Mouse (Mus musculus): ENCODE data around the gene Fam204a. TPM values are rescaled to one million over a fixed set of nuclear protein-coding genes. Genes with fewer than 3 reads are reported as not detected.

Gene Fam204a
- total RNA-seq (2021) = 10 to 100 TPM; 26.3 to 30.2 TPM
- long read RNA-seq, experiment 1, transcript Fam204a-201 (8 exons, 2,035 nt) = major isoform, 5 of 32 reads
- long read RNA-seq, experiment 1, partial matches to known transcripts = 0 of 32 reads
- long read RNA-seq, experiment 1, other reads (novel, unspliced or antisense) = 25 of 32 reads
- long read RNA-seq, experiment 2, transcript Fam204a-201 (8 exons, 2,035 nt) = major isoform, 9 of 39 reads
- long read RNA-seq, experiment 2, partial matches to known transcripts = 0 of 39 reads
- long read RNA-seq, experiment 2, other reads (novel, unspliced or antisense) = 25 of 39 reads

DNA sequence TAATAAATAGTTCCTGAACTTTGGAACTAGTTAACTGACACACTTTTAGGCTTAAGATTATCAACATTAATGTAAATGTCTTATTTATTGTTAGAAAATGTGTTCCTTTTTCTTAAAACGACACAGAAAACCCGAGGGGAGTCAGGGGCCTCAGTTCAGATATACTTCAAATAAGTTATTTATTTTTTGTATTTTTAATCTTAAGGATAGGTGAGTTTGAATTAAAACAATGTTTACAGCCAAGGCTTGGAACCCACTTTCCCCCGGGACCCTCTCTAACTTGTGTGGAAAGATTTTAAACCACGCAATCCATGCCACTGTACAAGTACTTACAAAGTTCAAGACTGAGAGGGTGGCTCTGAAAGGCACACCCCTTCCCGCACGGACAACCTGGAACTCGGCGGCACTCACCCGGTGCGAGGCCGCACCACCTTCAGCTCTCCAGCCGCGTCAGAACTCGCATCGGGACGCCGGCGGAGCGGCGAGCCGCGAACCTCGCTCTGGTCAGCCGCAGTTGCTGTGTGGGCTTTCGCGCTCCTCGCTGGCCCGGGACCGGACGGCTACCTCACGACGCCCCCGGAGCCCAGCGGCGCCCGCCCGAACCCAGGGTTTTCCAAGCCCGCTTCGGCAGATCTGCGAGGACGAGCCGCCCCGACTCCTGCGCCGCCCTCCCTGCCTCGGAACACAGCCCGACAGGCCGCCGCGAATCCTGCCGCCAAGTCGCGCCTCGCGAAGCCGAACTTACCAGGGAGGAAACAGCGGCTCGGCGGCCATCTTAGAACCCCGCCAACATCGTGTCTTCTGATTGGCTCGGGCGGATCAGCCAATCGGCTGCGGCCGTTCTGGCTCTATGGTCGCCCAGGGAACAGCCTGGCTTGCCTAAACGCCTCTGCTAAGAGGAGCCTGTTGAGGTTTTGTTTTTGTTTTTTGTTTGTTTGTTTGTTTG, at the start of gene Fam204a:
Gene Fam204a (minus strand): TSS at position 803 of the 946 bp plus-strand sequence.
- intact Hi-C loops (cut with DNase I) = no loop called here
- peak; percentile 92 to 96 for DNase-seq

GRCm38 (mm10) chr19:60265789-60266188, 39.3 kb upstream of the Fam204a start:
- no peak for DNase-seq
- intact Hi-C loops (cut with DNase I) = no loop called here

DNA sequence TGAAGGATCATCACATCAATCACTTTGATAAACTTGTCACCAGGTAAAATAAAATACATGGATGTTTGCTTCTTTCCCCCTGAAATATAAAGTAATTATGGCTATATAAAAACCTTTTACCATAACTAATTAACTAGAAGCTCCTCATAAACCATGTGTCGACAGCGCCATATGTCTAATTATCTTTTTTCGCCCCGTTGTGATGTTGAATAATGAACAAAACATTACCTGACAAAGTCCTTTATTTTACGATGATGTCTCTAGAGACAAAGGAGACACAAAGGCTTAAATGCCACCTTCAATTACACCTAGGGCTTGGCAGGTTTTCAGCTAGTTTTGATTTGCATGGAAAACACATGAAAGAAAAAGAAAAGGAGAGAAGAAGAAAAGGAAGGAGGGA, 34.2 kb upstream of the Fam204a start:
- no peak for DNase-seq
- intact Hi-C loops (cut with DNase I) = no loop called here

DNA sequence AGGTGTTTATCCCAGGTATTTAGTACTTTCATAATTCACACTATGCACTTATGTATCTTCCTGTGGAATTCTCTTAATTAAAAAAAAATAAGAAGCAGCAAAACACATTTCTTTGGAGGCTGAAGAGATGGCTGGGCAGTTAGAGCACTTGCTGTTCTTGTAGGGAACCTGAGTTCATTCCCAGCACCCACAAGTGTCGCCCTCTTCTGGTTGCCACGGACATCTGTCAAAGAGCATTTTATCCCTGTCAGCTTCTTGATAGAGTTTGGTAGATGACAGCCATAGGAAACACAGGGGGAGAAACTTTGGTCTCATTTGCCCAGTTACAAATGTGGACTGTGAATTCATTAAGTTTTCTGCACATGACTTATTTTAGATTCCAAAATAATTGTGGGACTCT, 25.5 kb upstream of the Fam204a start:
- intact Hi-C loops (cut with DNase I) = no loop called here
- no peak for DNase-seq

- no peak for DNase-seq
- intact Hi-C loops (cut with DNase I) = no loop called here
Measured at GRCm38 (mm10) chr19:60251197-60251596, 24.7 kb upstream of the Fam204a start.

DNA sequence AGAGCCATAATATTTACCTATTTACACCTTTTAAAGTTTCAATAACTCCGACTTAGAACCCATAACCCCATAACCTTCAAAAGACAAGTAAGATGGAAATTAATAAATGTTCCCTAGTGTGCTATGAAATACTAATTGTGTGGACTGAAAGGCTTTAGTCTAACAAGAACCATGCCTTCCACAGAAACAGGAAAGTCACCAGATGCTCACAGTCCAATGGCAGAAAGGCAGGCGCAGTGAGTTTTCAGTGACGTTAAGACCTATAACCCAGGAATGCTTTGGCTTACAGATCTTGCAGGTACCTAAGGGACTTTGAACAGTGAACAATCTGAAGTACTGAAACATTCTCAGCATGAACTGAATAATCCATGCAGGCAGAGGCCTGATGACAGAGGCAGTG, 18.7 kb upstream of the Fam204a start:
- intact Hi-C loops (cut with DNase I) = no loop called here
- no peak for DNase-seq

GRCm38 (mm10) chr19:60242620-60243019, 16.1 kb upstream of the Fam204a start:
- no peak for DNase-seq
- intact Hi-C loops (cut with DNase I) = no loop called here

- no peak for DNase-seq
- intact Hi-C loops (cut with DNase I) = no loop called here
Measured at GRCm38 (mm10) chr19:60241916-60242602, 15.6 kb upstream of the Fam204a start.

DNA sequence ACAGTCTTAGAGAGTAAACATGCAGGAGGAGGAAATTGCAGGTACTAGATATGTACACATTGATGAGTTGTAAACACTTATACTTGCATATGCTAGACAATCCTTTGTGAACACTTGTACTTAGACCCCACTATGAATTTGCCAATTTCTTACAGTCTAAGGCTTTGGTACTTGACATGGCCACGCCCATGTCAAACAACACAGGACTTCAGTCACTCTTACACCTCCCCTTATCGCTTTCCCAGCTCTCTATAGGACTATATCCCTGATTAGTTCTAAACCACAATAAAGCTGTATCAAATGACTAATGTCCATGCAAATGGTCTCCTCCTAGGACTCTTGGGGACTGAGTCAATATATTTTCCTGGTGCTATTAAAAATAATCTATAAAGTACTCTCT, 5.0 kb upstream of the Fam204a start:
- no peak for DNase-seq
- intact Hi-C loops (cut with DNase I) = no loop called here

GRCm38 (mm10) chr19:60226845-60227235, 339 bp upstream of the Fam204a start:
- intact Hi-C loops (cut with DNase I) = no loop called here
- DNase-seq = no peak

DNA sequence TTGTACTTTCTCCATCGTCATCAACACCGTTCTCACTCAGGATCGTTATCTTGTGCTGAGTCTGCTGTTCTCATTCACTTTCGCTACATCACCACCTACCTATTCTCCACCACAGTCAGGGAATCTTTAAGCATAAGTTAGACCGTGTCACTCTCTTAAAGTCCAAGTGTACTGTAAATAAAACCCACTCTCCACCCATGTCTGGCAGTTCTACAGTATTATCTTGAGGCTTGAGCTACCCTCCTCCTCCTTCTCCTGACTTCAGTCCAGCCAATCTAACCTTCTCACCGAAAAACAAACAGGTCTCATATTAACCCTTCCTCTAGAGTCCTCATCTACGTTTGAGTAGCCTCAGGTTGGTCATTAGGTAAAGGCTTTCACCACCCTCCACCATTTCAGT, 7.1 kb downstream of the Fam204a start:
- no peak for DNase-seq
- intact Hi-C loops (cut with DNase I) = no loop called here

- intact Hi-C loops (cut with DNase I) = no loop called here
Measured at GRCm38 (mm10) chr19:60217985-60218384, 8.5 kb downstream of the Fam204a start.

GRCm38 (mm10) chr19:60208173-60208572, 18.3 kb downstream of the Fam204a start:
- intact Hi-C loops (cut with DNase I) = no loop called here
- no peak for DNase-seq

More at GRCm38 (mm10) chr19:60217985-60218384, 8.5 kb downstream of the Fam204a start:
- no peak for DNase-seq

- DNase-seq = no peak
- intact Hi-C loops (cut with DNase I) = no loop called here
Measured at GRCm38 (mm10) chr19:60204176-60204575, 22.3 kb downstream of the Fam204a start.

- intact Hi-C loops (cut with DNase I) = no loop called here
- no peak for DNase-seq
Measured at GRCm38 (mm10) chr19:60200294-60200693, 26.2 kb downstream of the Fam204a start.

DNA sequence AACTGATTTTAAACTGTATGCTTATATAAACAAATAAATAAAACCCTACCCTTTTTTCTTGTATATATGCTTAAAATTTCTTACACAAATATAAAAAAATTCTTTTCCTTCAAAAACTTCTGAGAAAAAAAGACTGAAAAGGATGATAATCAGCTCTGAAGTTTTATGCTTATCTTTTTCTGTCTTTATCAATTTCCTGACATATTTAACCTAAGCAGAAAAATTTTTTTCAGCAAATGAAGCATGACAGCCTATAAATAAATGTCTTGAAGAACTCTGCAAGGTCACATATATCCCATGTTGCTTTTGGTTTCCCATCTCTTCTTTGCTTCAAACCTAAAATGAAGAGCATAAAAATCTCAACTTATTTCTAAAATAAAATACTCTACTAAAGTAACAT, 27.3 kb downstream of the Fam204a start:
- intact Hi-C loops (cut with DNase I) = no loop called here
- no peak for DNase-seq

DNA sequence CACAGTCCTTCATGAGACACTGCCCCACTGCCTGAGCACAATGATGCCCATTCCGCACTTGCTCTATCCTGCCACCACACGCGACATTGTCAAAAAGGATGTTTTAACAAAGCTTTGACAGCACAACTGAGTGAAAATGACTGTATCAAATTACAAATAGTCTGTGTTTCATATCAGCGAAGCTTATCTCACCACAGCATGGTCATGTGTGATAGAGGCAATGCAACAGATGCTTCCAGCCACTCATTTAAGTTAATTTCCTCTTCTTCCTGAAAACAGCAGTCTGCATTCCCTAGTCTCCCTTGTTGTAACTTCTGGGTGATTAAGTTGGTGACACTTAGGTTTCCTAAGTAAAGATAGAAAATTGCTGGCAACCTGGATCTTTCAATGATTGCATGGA, 33.7 kb downstream of the Fam204a start:
- intact Hi-C loops (cut with DNase I) = no loop called here
- DNase-seq = no peak

DNA sequence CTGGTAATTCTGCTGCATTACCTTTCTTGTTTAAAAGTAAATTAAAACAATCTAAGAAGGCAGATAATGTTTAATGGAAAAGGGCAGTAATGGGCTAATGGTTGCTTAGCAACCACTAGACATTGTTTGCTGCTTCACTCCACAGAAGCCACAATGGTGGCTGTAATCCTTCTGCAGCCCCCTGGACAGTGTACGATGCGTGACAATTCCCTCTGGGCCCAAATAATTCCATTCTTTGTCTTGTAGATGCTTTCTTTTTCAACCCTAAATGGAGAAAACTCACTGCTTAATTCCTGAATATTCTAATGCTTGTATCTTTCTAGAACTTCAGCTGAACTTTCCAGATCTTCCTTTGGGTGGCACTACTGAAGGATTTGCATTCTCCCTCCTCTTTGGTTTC, 37.3 kb downstream of the Fam204a start:
- intact Hi-C loops (cut with DNase I) = no loop called here
- no peak for DNase-seq

- intact Hi-C loops (cut with DNase I) = no loop called here
- no peak for DNase-seq
Measured at GRCm38 (mm10) chr19:60182901-60183300, 43.6 kb downstream of the Fam204a start.

DNA sequence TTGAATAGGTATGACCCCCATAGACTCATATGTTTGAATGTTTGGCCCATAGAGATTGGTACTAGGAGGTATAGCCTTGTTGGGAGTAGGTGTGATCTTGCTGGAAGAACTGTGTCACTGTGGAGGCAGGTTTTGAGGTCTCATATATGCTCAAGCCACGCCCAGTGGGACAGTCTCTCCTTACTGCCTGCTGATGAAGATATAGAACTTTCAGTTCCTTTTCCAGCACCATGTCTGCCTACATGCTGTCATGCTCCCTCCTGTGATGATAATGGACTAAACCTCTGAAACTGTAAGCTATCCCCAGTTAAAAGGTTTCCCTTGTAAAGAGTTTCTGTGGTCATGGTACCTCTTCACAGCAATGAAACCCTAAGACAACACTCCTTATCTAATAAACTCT, 44.3 kb downstream of the Fam204a start:
- intact Hi-C loops (cut with DNase I) = no loop called here
- DNase-seq = no peak

Data from gastrocnemius, postnatal 36 days (tissue).